Mouse (Mus musculus) heart, postnatal 25 days (tissue): ENCODE data around the gene Ifrd2. TPM values are rescaled to one million over a fixed set of nuclear protein-coding genes. Genes with fewer than 3 reads are reported as not detected.
A peak's percentile ranks its signal among the peaks of the same experiment; 100 is the strongest.
"Not testable (repeated sequence)": the region's sequence is repeated elsewhere in the genome, so short reads cannot be mapped to it uniquely, and the experiment has no call there.

Experiments
- DNase-seq: peaks from one replicate; pipeline ENCODE4 v3.0.0; 2022; ENCODE audit warnings: low spot score
- intact Hi-C: fragments of 180-260 bp; cut with DNase I; formaldehyde crosslinking; loops from one replicate; pipeline ENCODE4 v1.15.1; 2025
- total RNA-seq, 2 experiments: library from RNA; stranded (reverse); gene quantifications; 2 replicates each; pipeline ENCODE4 v1.2.3; 2021

Ifrd2 gene
- total RNA-seq, 2 experiments from 2014 or later, result 44.6 to 45.8 TPM

GRCm38 (mm10) chr9:107571534-107572326 is 15.7 kb upstream of the Ifrd2 start:
- no peak for DNase-seq
- intact Hi-C loops, result no loop called here

DNA sequence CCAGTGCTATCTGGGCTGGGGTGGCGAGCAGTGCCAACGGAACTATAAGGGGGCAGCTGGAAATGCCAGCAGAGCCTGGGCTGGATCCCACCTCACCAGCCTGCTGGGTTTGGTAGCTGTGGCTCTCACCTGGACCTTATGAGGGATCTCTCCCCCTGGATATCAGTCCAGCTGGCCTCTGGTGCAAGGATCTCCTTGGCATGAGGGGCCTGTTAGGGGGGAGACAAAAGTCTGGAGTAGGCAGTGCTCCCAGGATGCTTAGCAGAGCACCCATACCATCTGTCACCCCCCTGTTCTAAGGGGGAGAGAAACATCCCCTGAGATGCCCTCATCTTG is 15.1 kb upstream of the Ifrd2 start:
- DNase-seq, result no peak
- intact Hi-C loops, result no loop called here

GRCm38 (mm10) chr9:107573774-107574173 is 13.7 kb upstream of the Ifrd2 start:
- DNase-seq, intact Hi-C loops: not testable (repeated sequence)

DNA sequence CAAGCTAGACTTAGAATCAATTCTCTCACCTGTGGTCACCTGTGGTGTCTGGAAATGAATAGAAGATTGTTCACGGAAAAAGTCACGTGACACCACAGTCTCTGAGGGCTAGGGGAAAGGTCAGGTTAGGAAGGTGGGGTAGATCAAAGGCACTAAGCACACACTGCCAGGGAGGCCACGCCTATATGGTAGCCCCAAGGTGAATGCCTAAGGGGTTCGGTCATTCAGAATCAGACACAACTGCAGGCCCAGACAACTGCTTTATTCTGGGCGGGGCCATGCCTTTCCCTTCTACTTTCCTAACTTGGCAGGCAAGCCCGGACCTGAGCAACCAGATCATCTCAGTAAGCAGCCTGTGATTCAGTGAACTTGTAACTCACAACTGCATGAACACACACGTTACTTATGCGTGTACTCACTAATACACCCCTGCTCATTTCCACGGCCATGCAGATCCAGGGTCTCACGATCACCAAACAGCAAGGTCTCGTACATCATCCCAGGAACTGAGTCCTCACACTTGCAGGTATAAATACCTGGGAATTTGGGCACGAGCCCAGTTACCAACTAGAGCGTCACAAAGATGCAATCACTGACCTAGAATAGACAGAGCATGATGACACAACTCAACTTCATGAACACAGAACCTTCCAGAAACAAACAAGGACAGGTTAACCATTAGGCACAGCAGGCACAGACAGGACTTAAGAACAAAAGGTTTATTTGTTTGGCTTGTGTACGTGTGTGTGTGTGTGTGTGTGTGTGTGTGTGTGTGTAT is 11.7 kb upstream of the Ifrd2 start:
- DNase-seq, result no peak
- intact Hi-C loops, result no loop called here

GRCm38 (mm10) chr9:107576357-107577107 is 10.9 kb upstream of the Ifrd2 start, which contains the start of gene Hyal1:
TSS of gene Hyal1 (plus strand) at chr9:107576927.
- peak; percentile 75 for DNase-seq
- intact Hi-C loops, result no loop called here

DNA sequence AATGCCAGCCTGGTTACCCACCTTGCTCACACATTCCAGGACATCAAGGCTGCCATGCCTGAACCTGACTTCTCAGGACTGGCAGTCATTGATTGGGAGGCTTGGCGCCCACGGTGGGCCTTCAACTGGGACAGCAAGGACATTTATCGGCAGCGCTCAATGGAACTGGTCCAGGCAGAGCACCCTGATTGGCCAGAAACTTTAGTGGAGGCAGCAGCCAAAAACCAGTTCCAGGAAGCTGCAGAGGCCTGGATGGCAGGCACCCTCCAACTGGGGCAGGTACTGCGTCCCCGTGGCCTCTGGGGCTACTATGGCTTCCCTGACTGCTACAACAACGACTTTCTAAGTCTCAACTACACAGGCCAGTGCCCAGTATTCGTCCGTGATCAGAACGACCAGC is 9.6 kb upstream of the Ifrd2 start:
- no peak for DNase-seq
- intact Hi-C loops, result no loop called here

DNA sequence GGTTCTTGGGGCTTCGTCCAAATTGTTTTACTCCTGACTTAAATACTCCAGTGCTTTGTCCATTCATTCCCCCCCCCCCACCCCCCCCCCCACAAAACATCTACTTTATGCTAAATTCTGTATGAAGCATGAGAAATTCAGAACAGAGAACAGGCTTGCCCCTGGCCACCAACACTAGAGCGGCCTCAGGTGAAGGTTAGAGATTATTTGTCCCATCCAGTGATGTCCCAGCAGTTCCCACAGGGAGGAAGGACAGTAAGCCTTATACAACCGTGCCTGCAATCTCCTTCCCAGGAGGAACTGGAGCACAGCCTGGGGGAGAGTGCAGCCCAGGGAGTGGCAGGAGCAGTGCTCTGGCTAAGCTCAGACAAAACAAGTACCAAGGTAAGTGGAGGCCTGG is 8.9 kb upstream of the Ifrd2 start, which contains the start of gene Naa80:
Naa80 (plus strand) TSS at position 301 of the 400 bp plus-strand sequence.
- intact Hi-C loops, result no loop called here
- no peak for DNase-seq

DNA sequence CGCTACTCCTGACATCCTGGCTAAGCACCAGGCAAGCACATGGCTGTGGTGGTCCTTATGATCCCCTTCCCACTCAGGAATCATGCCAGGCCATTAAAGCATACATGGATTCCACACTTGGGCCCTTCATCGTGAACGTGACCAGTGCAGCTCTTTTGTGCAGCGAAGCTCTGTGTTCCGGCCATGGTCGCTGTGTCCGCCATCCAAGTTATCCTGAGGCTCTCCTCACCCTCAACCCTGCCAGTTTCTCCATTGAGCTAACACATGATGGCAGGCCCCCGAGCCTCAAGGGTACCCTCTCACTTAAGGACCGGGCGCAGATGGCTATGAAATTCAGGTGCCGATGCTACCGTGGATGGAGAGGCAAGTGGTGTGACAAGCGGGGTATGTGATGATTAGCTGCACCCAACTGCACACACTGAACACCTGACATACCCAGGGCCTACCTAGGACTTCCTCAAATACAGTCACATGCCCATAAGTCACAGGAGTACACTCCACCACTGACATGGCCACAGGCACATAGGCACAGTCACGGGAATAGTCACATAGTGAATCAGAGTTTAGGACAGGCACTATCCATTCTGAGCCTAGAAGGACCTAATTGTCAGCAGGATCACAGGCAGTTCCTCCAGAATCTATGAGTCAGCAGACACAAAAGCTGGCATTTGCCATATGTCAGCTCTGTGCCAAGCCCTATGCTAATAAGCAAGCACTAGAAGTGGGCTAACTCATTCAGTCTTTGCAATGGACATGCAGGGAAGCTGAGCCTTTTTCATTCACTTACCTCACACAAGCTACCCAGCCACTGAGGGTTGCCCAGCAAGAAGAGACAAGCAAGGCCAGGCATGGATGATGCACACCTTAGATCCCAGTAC is 8.2 kb upstream of the Ifrd2 start:
- intact Hi-C loops, result no loop called here
- no peak for DNase-seq

DNA sequence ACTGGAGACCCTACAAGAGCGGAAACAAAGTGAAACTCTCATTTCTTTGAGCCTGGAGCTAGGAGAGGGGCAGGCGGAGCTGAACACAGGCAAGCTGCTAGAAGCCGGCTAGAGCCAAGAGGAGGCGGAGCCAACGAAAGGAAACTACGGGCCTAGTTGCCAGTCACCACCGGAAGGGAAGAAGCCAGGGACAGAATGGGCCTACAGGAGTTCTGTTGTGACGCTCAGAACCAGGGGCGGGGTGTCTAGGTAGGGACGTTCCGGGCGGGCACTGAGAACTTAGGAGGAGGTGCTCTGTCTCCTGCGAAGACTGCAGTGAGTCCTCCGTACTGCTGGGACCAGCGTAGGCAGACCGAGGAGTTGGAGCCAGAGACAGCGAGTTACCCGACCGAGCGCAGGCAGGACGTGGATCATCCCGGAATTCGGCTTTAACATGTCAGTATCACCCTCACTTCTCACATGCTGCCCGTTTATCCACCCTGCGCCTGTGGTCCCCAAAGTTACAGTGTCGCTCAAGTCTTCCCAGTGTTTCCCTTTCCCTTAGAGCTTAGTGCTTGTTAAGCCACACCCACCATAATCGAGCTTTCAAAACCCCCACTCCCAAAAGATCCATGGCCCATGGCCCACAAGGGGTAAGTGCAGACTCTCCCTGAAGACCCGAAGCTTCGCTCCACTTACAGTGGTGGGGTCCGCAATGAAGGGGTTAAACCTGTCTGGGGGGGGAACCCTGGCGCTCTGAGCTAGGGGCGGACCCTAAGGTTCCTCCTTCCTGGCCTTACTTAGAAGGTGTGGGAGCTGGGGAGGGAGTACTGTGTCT is 6.7 kb upstream of the Ifrd2 start, which contains the start of gene Hyal3:
Hyal3 (plus strand) TSS at position 318 of the 817 bp plus-strand sequence.
- peak; percentile 87 for DNase-seq
- intact Hi-C loops, result no loop called here

DNA sequence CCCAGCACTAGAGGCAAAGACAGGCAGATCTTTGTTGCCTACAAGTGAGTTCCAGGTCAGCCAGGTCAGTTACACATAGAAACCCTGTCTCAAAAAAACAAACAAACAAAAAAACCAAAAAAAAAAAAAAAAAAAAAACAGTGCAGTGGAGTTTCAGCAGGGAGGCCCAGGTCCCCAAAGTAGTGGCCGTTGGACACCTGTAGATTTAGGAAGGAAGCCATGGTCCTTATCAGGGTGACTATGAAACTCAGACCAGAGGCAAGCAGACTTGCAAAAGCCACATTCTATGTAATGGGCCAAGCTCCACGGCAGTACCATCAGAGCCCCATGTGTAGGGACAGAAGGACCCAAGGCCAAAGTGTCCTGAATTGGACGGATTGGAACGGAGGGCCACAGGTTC is 5.9 kb upstream of the Ifrd2 start:
- DNase-seq, result no peak
- intact Hi-C loops, result no loop called here

- intact Hi-C loops, result no loop called here
- DNase-seq, result no peak
Observed at GRCm38 (mm10) chr9:107582509-107583062, 4.9 kb upstream of the Ifrd2 start.

DNA sequence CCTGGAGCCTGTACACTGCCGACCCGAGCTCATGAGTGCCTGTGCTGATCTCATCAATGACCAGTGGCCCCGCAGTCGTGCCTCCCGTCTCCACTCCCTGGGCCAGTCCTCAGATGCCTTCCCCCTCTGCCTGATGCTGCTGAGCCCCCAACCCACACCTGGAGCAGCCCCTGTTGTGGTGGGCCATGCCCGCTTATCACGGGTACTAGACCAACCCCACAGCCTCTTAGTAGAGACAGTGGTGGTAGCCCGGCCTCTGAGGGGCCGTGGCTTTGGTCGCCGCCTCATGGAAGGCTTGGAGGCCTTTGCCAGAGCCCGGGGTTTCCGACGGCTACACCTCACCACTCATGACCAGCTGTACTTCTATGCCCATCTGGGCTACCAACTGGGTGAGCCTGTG is 4.3 kb upstream of the Ifrd2 start:
- intact Hi-C loops, result no loop called here

GRCm38 (mm10) chr9:107586504-107586903 is 938 bp upstream of the Ifrd2 start:
- no peak for DNase-seq
- intact Hi-C loops, result no loop called here

More for the DNA sequence above, 4.3 kb upstream of the Ifrd2 start:
- DNase-seq, result no peak

DNA sequence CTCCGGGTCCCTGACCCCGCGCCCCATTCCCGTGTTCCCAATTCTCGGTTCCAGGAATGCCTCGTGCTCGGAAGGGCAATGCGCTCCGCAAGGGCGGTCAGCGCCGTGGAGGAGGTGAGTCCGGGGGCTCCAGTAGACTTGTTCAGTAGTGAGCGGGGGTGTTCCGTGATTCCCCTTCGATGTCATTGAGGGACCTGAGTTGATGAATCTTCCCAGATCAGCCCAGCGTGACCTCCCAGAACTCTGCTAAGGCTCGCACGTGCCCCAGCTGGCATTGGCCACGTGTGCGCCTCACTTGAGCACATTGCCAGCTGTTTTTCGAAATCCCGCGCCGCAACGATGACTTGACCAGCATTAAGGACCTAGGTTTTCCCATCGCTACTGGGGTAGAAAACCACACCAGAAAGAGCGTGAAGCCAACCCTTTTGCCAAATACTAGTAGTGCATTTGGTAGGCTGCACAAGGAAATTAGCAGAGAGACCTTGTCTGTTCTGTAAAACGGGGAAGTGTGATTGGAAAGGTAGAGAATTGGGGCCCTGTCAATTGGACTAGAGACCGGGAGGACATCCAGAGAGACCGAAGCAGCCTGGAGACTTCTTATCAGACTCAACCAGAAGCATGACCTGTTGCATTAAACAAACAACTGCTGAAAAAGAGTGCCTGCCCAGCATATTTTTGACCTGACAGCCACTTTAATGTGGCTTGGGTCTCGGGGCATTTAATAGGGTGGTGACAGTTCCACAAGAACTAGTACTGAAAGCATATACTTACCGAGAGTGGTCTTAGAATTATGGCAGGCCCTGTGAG is 594 bp downstream of the Ifrd2 start:
- no peak for DNase-seq
- intact Hi-C loops, result no loop called here

- DNase-seq, result no peak
- intact Hi-C loops, result no loop called here
Observed at GRCm38 (mm10) chr9:107590058-107590772, 2.8 kb downstream of the Ifrd2 start.

- intact Hi-C loops, result no loop called here
- DNase-seq, result no peak
Observed at GRCm38 (mm10) chr9:107590773-107591060, 3.3 kb downstream of the Ifrd2 start.
